Mouse (Mus musculus) testis, adult 2 months (tissue): ENCODE results near the gene Nfatc2.

ENCODE experiments used
- CTCF ChIP-seq: fragments of 200-500 bp; IDR thresholded peaks from 2 replicates; pipeline ENCODE4 v1.5.1; 2012; ENCODE audit warnings: low read depth, mild to moderate bottlenecking, inconsistent platforms, low read length, moderate library complexity; ENCODE audit not compliant: control insufficient read depth, insufficient read depth, insufficient replicate concordance
- POLR2A ChIP-seq: fragments of 200-500 bp; IDR thresholded peaks from 2 replicates; pipeline ENCODE4 v1.6.1; 2012; ENCODE audit warnings: low read depth, mild to moderate bottlenecking, inconsistent platforms, low read length, moderate library complexity; ENCODE audit not compliant: control insufficient read depth

GRCm38 (mm10) chr2:168511529-168511928 lies 89.9 kb downstream of the Nfatc2 start:
- TF ChIP-seq CTCF (peak; percentile 32; the same call in 1 of the 2 replicates), POLR2A (no peak)
